ENCODE assay signal across 8 mouse cellular contexts in the genomic region with DNA sequence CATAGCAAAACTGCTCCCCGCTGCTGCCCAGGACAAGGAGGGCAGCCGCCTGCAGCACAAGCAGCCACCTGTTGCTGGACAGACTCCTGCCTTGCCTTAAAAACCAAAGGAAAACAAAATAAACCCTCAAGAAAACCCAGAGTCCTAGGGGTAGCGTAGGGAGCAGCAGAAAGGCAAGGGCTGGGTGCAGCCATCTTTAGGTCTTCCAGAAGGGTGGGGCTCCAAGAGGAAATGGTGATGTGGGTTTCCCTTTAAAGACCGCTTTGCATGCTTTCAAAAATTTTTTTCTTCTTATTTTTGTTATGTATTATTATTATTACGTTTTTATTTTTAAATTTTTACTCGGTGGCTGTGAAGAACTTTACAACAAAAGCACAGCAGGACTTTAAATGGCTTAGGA.
A peak's percentile ranks its signal among the peaks of the same experiment; 100 is the strongest.
DNase-seq lines count a peak whose midpoint lies in the region; ATAC-seq and TF ChIP-seq lines count a peak whose summit lies in the region.

No protein-coding gene starts in this region.

- ATAC-seq in lung, embryonic 14.5 days (ENCODE audit: insufficient read depth), result peak; percentile 21; the same call in 1 of the 2 replicates
- no peak for ATAC-seq in limb, embryonic 13.5 days (ENCODE audit: low FRiP score, low read depth)
- ATAC-seq in stomach, postnatal 0 days (ENCODE audit: low FRiP score, low TSS enrichment), result no peak

- H3K27ac ChIP-seq in lung, embryonic 14.5 days (ENCODE audit: low read depth), result no peak overlapping the region
- H3K27ac ChIP-seq in forebrain, embryonic 10.5 days, result 0 out of 2 replicates have a peak overlapping the region, but pooled peaks have one; percentile 82
- no peak overlapping the region for H3K27ac ChIP-seq in limb, embryonic 13.5 days
- no peak overlapping the region for H3K27ac ChIP-seq in stomach, postnatal 0 days (replicated peaks)

- no peaks in the 10 kb centered on the region for H3K36me3 ChIP-seq in lung, embryonic 14.5 days (ENCODE audit: insufficient read depth)
- H3K36me3 ChIP-seq in forebrain, embryonic 10.5 days (replicated peaks), result no peaks in the 10 kb centered on the region
- H3K36me3 ChIP-seq in limb, embryonic 13.5 days, result no peaks in the 10 kb centered on the region
- H3K36me3 ChIP-seq in stomach, postnatal 0 days (ENCODE audit: control insufficient read depth, insufficient read depth, low read length), result no peaks in the 10 kb centered on the region

- no peaks in the 10 kb centered on the region for H3K4me1 ChIP-seq in lung, embryonic 14.5 days (ENCODE audit: insufficient read depth)
- H3K4me1 ChIP-seq in forebrain, embryonic 10.5 days, result peaks cover 41% of the 10 kb centered on the region
- peaks cover 7% of the 10 kb centered on the region for H3K4me1 ChIP-seq in limb, embryonic 13.5 days
- H3K4me1 ChIP-seq in stomach, postnatal 0 days (replicated peaks; ENCODE audit: control insufficient read depth, insufficient read depth), result no peaks in the 10 kb centered on the region

- H3K4me2 ChIP-seq in lung, embryonic 14.5 days, result peak overlapping the region; percentile 78
- peak overlapping the region; percentile 83 for H3K4me2 ChIP-seq in limb, embryonic 13.5 days (replicated peaks)
- H3K4me2 ChIP-seq in stomach, postnatal 0 days (replicated peaks; ENCODE audit: low read depth), result peak overlapping the region; percentile 71

- H3K9ac ChIP-seq in lung, embryonic 14.5 days, result no peak overlapping the region
- no peak overlapping the region for H3K9ac ChIP-seq in limb, embryonic 13.5 days
- no peak overlapping the region for H3K9ac ChIP-seq in stomach, postnatal 0 days (ENCODE audit: low read length)

- H3K27me3 ChIP-seq in lung, embryonic 14.5 days (ENCODE audit: insufficient read depth, low read length), result peaks cover 26% of the 10 kb centered on the region; the same call in 1 of the 2 replicates
- peaks cover 64% of the 10 kb centered on the region for H3K27me3 ChIP-seq in forebrain, embryonic 10.5 days (ENCODE audit: poor library complexity, severe bottlenecking)
- peaks cover 29% of the 10 kb centered on the region for H3K27me3 ChIP-seq in limb, embryonic 13.5 days
- H3K27me3 ChIP-seq in stomach, postnatal 0 days (ENCODE audit: control insufficient read depth, insufficient read depth, low read length), result no peaks in the 10 kb centered on the region

- H3K9me3 ChIP-seq in lung, embryonic 14.5 days (ENCODE audit: low read depth, low read length), result no peaks in the 10 kb centered on the region
- no peaks in the 10 kb centered on the region for H3K9me3 ChIP-seq in forebrain, embryonic 10.5 days
- no peaks in the 10 kb centered on the region for H3K9me3 ChIP-seq in limb, embryonic 13.5 days
- H3K9me3 ChIP-seq in stomach, postnatal 0 days (ENCODE audit: control insufficient read depth, low read length), result no peaks in the 10 kb centered on the region

- no peak for DNase-seq in lung, embryonic 14.5 days
- DNase-seq in lung, postnatal 25 days (ENCODE audit: low spot score), result no peak
- no peak for DNase-seq in forebrain, embryonic 10.5 days (ENCODE audit: extremely low spot score, low spot score)
- no peak for DNase-seq in stomach, postnatal 0 days (ENCODE audit: low spot score)
- DNase-seq in adrenal gland, adult (ENCODE audit: inconsistent age in 2 of 2, low spot score in 1 of 2), result no peak
- DNase-seq in yolk sac, embryonic 10.5 days (ENCODE audit: low spot score), result no peak
- no peak for DNase-seq in adrenal gland, postnatal 25 days

- no peak for TF ChIP-seq EP300 in stomach, postnatal 0 days (optimal IDR thresholded peaks at IDR 0.05)

- no peak for TF ChIP-seq CTCF in lung, embryonic 14.5 days (IDR thresholded peaks at IDR 0.05; ENCODE audit: low read depth)
- no peak for TF ChIP-seq CTCF in stomach, postnatal 0 days (IDR thresholded peaks at IDR 0.05; ENCODE audit: low read depth)

- H3K4me3 ChIP-seq in lung, embryonic 14.5 days (ENCODE audit: low read depth, low read length), result peak overlapping the region; percentile 42; the same call in 1 of the 2 replicates
- H3K4me3 ChIP-seq in forebrain, embryonic 10.5 days, result peak overlapping the region; percentile 58
- peak overlapping the region; percentile 52 for H3K4me3 ChIP-seq in limb, embryonic 13.5 days
- peak overlapping the region; percentile 41 for H3K4me3 ChIP-seq in stomach, postnatal 0 days (ENCODE audit: low read depth, low read length)

- WGBS in lung, embryonic 14.5 days, result 33% methylated on average over 6 of the region's 6 CpGs
- 33% methylated on average over 6 of the region's 6 CpGs for WGBS in forebrain, embryonic 10.5 days
- 43% methylated on average over 6 of the region's 6 CpGs for WGBS in limb, embryonic 13.5 days
- WGBS in stomach, postnatal 0 days, result 49% methylated on average over 6 of the region's 6 CpGs
